Mouse (Mus musculus) MEL (cell line): ENCODE measurements around the gene Fank1. TPM values are rescaled to one million over a fixed set of nuclear protein-coding genes. Genes with fewer than 3 reads are reported as not detected.
"Not testable (repeated sequence)": the region's sequence is repeated elsewhere in the genome, so short reads cannot be mapped to it uniquely, and the experiment has no call there.

Experiments
- DNase-seq: peaks from one replicate; pipeline ENCODE4 v3.0.0; 2011; ENCODE audit warnings: low read depth, low spot score
- H3K27ac ChIP-seq: 2 replicates; pipeline ENCODE4 v1.5.1; 2012; ENCODE audit warnings: low read depth, mild to moderate bottlenecking, control low read depth, low read length, moderate library complexity; ENCODE audit not compliant: control insufficient read depth
- H3K27me3 ChIP-seq, 2 experiments: fragments of 150-350 bp in 1 of 2; sonication (generic) in 1 of 2; 2 replicates each; pipeline ENCODE4 v1.6.1; 2012; ENCODE audit warnings: low read length in 2 of 2, mild to moderate bottlenecking in 2 of 2, improper control_type of control experiment in 1 of 2, moderate library complexity in 1 of 2; ENCODE audit not compliant: insufficient read depth in 2 of 2, control insufficient read depth in 1 of 2
- H3K36me3 ChIP-seq, 2 experiments: 2 replicates each; pipeline ENCODE4 v1.6.1; 2012 to 2014; ENCODE audit warnings: low read length in 2 of 2, improper control_type of control experiment in 1 of 2, inconsistent platforms in 1 of 2, mild to moderate bottlenecking in 1 of 2; ENCODE audit not compliant: insufficient read depth in 2 of 2, control insufficient read depth in 1 of 2
- H3K4me1 ChIP-seq, 2 experiments: fragments of 150-350 bp in 1 of 2; sonication (generic) in 1 of 2; 2 replicates each; pipeline ENCODE4 v1.6.1; 2012; ENCODE audit warnings: low read length in 2 of 2, improper control_type of control experiment in 1 of 2, mild to moderate bottlenecking in 1 of 2; ENCODE audit not compliant: insufficient read depth in 2 of 2, control insufficient read depth in 1 of 2
- H3K4me3 ChIP-seq, 2 experiments: fragments of 150-350 bp in 1 of 2; sonication (generic) in 1 of 2; 2 replicates each; pipeline ENCODE4 v1.5.1; 2012; ENCODE audit warnings: low read depth in 2 of 2, low read length in 2 of 2, mild to moderate bottlenecking in 2 of 2, moderate library complexity in 2 of 2, control low read depth in 1 of 2, improper control_type of control experiment in 1 of 2; ENCODE audit not compliant: control insufficient read depth in 1 of 2, insufficient read depth in 1 of 2
- H3K79me2 ChIP-seq: 2 replicates; pipeline ENCODE4 v1.6.1; 2012; ENCODE audit warnings: mild to moderate bottlenecking, low read length, moderate library complexity; ENCODE audit not compliant: control insufficient read depth, poor library complexity, insufficient read depth
- H3K9ac ChIP-seq: 2 replicates; pipeline ENCODE4 v1.6.1; 2012; ENCODE audit warnings: low read depth, mild to moderate bottlenecking, control low read depth, low read length, moderate library complexity; ENCODE audit not compliant: control insufficient read depth, poor library complexity, severe bottlenecking
- H3K9me3 ChIP-seq: fragments of 150-350 bp; sonication (generic); replicated peaks from 2 replicates; pipeline ENCODE4 v1.6.1; 2012; ENCODE audit warnings: mild to moderate bottlenecking, low read length, improper control_type of control experiment, moderate library complexity; ENCODE audit not compliant: insufficient read depth
- E2F4 ChIP-seq: IDR thresholded peaks from 2 replicates; pipeline ENCODE4 v1.6.1; 2011; ENCODE audit warnings: low read depth, low read length, improper control_type of control experiment, borderline replicate concordance
- GATA1 ChIP-seq: IDR thresholded peaks from 2 replicates; pipeline ENCODE4 v1.6.1; 2011; ENCODE audit warnings: low read depth, low read length, improper control_type of control experiment
- KAT2A ChIP-seq: conservative IDR thresholded peaks from 2 replicates; pipeline ENCODE4 v1.6.1; 2012; ENCODE audit warnings: low read depth, low read length, improper control_type of control experiment, inconsistent platforms
- MAFK ChIP-seq: IDR thresholded peaks from 2 replicates; pipeline ENCODE4 v1.6.1; 2011; ENCODE audit warnings: low read depth, mild to moderate bottlenecking, low read length, improper control_type of control experiment, borderline replicate concordance
- MEF2A ChIP-seq: IDR thresholded peaks from 2 replicates; pipeline ENCODE4 v1.6.1; 2014; ENCODE audit warnings: low read depth, mild to moderate bottlenecking, inconsistent platforms, low read length, improper control_type of control experiment; ENCODE audit not compliant: poor library complexity, insufficient replicate concordance, severe bottlenecking; ENCODE audit errors: extremely low read depth
- NELFE ChIP-seq: IDR thresholded peaks from 2 replicates; pipeline ENCODE4 v1.6.1; 2011; ENCODE audit warnings: low read depth, low read length, improper control_type of control experiment
- POLR2AphosphoS5 ChIP-seq: IDR thresholded peaks from 2 replicates; pipeline ENCODE4 v1.6.1; 2012; ENCODE audit warnings: low read depth, borderline replicate concordance, mild to moderate bottlenecking, inconsistent platforms, low read length, moderate library complexity, mixed read lengths
- RCOR1 ChIP-seq: IDR thresholded peaks from 2 replicates; pipeline ENCODE4 v1.6.1; 2012; ENCODE audit warnings: low read depth, mild to moderate bottlenecking, inconsistent platforms, low read length, improper control_type of control experiment
- USF1 ChIP-seq: IDR thresholded peaks from 2 replicates; pipeline ENCODE4 v1.6.1; 2014; ENCODE audit warnings: low read depth, mild to moderate bottlenecking, inconsistent platforms, low read length, improper control_type of control experiment, moderate library complexity
- ZKSCAN1 ChIP-seq: IDR thresholded peaks from 2 replicates; pipeline ENCODE4 v1.6.1; 2012; ENCODE audit warnings: low read depth, mild to moderate bottlenecking, inconsistent platforms, low read length, improper control_type of control experiment, moderate library complexity
- polyA plus RNA-seq, 2 experiments: library from polyadenylated mRNA; stranded (reverse) in 1 of 2; unstranded in 1 of 2; fragments of >175 nt in 1 of 2; fragments of >200 nt in 1 of 2; gene quantifications; 2 replicates each; pipeline versions ENCODE4 v1.2.1 to v1.2.4; 2012; ENCODE audit warnings: low replicate concordance in 2 of 2, low read depth in 1 of 2; ENCODE audit not compliant: insufficient read length in 2 of 2, insufficient read depth in 1 of 2, missing spikeins in 1 of 2
- total RNA-seq: library from RNA; depleted of rRNA; stranded (reverse); fragments of 300-350 nt; gene quantifications from 2 replicates; pipeline ENCODE4 v1.2.3, GENCODE M21; 2012

Gene Fank1
- total and polyA plus RNA-seq, 3 experiments = 0.17 to 1.8 TPM; not detected in 1

GRCm38 (mm10) chr7:133879761-133880160 lies 103.1 kb downstream of the Fank1 start:
- no peak for DNase-seq
- Histone ChIP-seq H3K27me3 (no peaks in the 10 kb centered on the region), H3K9ac (no peak overlapping the region), H3K4me1 (no peaks in the 10 kb centered on the region), H3K79me2 (no peaks in the 10 kb centered on the region), H3K27ac (no peak overlapping the region), H3K4me3 (no peak overlapping the region), H3K36me3 (no peaks in the 10 kb centered on the region), H3K9me3 (no peaks in the 10 kb centered on the region)
- TF ChIP-seq ZKSCAN1 (no peak), NELFE (no peak), MEF2A (no peak), KAT2A (no peak), USF1 (no peak)

GRCm38 (mm10) chr7:133884759-133885431 lies 108.2 kb downstream of the Fank1 start:
- not testable (repeated sequence) for H3K36me3 ChIP-seq, DNase-seq, H3K9me3 ChIP-seq, H3K4me3 ChIP-seq, H3K27me3 ChIP-seq, H3K4me1 ChIP-seq, H3K27ac ChIP-seq, H3K9ac ChIP-seq, H3K79me2 ChIP-seq

- Histone ChIP-seq H3K36me3 (no peaks in the 10 kb centered on the region), H3K4me1 (no peaks in the 10 kb centered on the region), H3K4me3 (no peak overlapping the region), H3K27me3 (no peaks in the 10 kb centered on the region), H3K27ac (no peak overlapping the region), H3K9me3 (no peaks in the 10 kb centered on the region), H3K79me2 (no peaks in the 10 kb centered on the region)
- no peak for DNase-seq
- TF ChIP-seq POLR2AphosphoS5 = no peak
- no peak for TF ChIP-seq MAFK
- no peak for TF ChIP-seq E2F4
- no peak for TF ChIP-seq USF1
- TF ChIP-seq NELFE = no peak
- no peak for TF ChIP-seq RCOR1
- TF ChIP-seq GATA1 = no peak
- TF ChIP-seq, all 39 proteins: peak for 0
- H3K9ac ChIP-seq = no peak overlapping the region
Observed at GRCm38 (mm10) chr7:133888926-133889920, 112.6 kb downstream of the Fank1 start.
